Mouse (Mus musculus) heart, postnatal 0 days (tissue): ENCODE results near the gene Crybg1.

ENCODE experiments used
- CTCF ChIP-seq: IDR thresholded peaks from 2 replicates; pipeline ENCODE4 v1.5.1; 2016; ENCODE audit warnings: antibody characterized with exemption, control low read depth, low read depth
- EP300 ChIP-seq: IDR thresholded peaks from 2 replicates; pipeline ENCODE4 v1.6.1; 2016; ENCODE audit warnings: antibody characterized with exemption, low read depth

- TF ChIP-seq CTCF (no peak), EP300 (no peak)
Measured at GRCm38 (mm10) chr10:44091757-44092156, 56.9 kb downstream of the Crybg1 start.
